Mouse (Mus musculus) cerebellum, adult 18-20 months (tissue): Measurements from ENCODE around the gene Csnk1e.

Source experiments
- DNase-seq, 2 experiments: peaks; one replicate each; pipeline ENCODE4 v3.0.0; 2021

Gene Csnk1e

GRCm38 (mm10) chr15:79418677-79419076 is 36.7 kb downstream of the Csnk1e start:
- peak in 1 of 2 experiments; percentile 18 for DNase-seq

- no peak for DNase-seq
These were observed 37.1 kb downstream of the Csnk1e start for GRCm38 (mm10) chr15:79418265-79418664.

- no peak for DNase-seq
These were observed 38.0 kb downstream of the Csnk1e start for GRCm38 (mm10) chr15:79417379-79417778.

- DNase-seq: no peak
These were observed 38.8 kb downstream of the Csnk1e start for GRCm38 (mm10) chr15:79416460-79417085.

- DNase-seq: no peak
These were observed 40.9 kb downstream of the Csnk1e start for GRCm38 (mm10) chr15:79414513-79414912.

- DNase-seq: no peak
These were observed 41.6 kb downstream of the Csnk1e start for GRCm38 (mm10) chr15:79413802-79414201.

- DNase-seq: no peak
These were observed 42.2 kb downstream of the Csnk1e start for GRCm38 (mm10) chr15:79413201-79413600.

- no peak for DNase-seq
These were observed 43.9 kb downstream of the Csnk1e start for GRCm38 (mm10) chr15:79411363-79412065.

GRCm38 (mm10) chr15:79409077-79409573 is 46.2 kb downstream of the Csnk1e start:
- no peak for DNase-seq

GRCm38 (mm10) chr15:79406564-79406963 is 48.8 kb downstream of the Csnk1e start:
- DNase-seq: no peak

GRCm38 (mm10) chr15:79404277-79404676 is 51.1 kb downstream of the Csnk1e start:
- no peak for DNase-seq

- peak in 1 of 2 experiments; percentile 33 for DNase-seq
These were observed 51.6 kb downstream of the Csnk1e start for GRCm38 (mm10) chr15:79403763-79404210.

GRCm38 (mm10) chr15:79402836-79403762 is 52.3 kb downstream of the Csnk1e start, which contains the start of gene Tmem184b:
TSS of gene Tmem184b (minus strand) at chr15:79403569.
- peak; percentile 85 to 97 for DNase-seq

GRCm38 (mm10) chr15:79402176-79402575 is 53.2 kb downstream of the Csnk1e start:
- no peak for DNase-seq

- DNase-seq: peak in 1 of 2 experiments; percentile 23
These were observed 54.4 kb downstream of the Csnk1e start for GRCm38 (mm10) chr15:79400975-79401365.

GRCm38 (mm10) chr15:79400134-79400974 is 55.0 kb downstream of the Csnk1e start:
- no peak for DNase-seq

GRCm38 (mm10) chr15:79399231-79400052 is 55.9 kb downstream of the Csnk1e start:
- no peak for DNase-seq

- DNase-seq: no peak
These were observed 58.6 kb downstream of the Csnk1e start for GRCm38 (mm10) chr15:79396736-79397135.

GRCm38 (mm10) chr15:79395281-79395680 is 60.1 kb downstream of the Csnk1e start:
- no peak for DNase-seq

- DNase-seq: no peak
These were observed 60.5 kb downstream of the Csnk1e start for GRCm38 (mm10) chr15:79394842-79395241.

- no peak for DNase-seq
These were observed 62.3 kb downstream of the Csnk1e start for GRCm38 (mm10) chr15:79393101-79393500.
